Mouse (Mus musculus) heart, postnatal 4 days (tissue): ENCODE results near the gene Cep104. TPM values are rescaled to one million over a fixed set of nuclear protein-coding genes. Genes with fewer than 3 reads are reported as not detected.

ENCODE experiments used
- DNase-seq: peaks from one replicate; pipeline ENCODE4 v3.0.0; 2021
- total RNA-seq, 2 experiments: library from RNA; stranded (reverse); gene quantifications; 2 replicates each; pipeline ENCODE4 v1.2.3; 2021

The Cep104 gene
- total RNA-seq, 2 experiments from 2014 or later: 24.1 to 26.4 TPM

- DNase-seq: no peak
Observed at GRCm38 (mm10) chr4:153993505-153993904, 18.5 kb downstream of the Cep104 start.

- DNase-seq: no peak
Observed at GRCm38 (mm10) chr4:154005488-154005887, 30.5 kb downstream of the Cep104 start.

GRCm38 (mm10) chr4:154006264-154006663 is 31.3 kb downstream of the Cep104 start:
- no peak for DNase-seq

- DNase-seq: no peak
Observed at GRCm38 (mm10) chr4:154007759-154008158, 32.8 kb downstream of the Cep104 start.

GRCm38 (mm10) chr4:154010907-154011645 is 36.1 kb downstream of the Cep104 start:
- DNase-seq: no peak

- peak; percentile 84 for DNase-seq
Observed at GRCm38 (mm10) chr4:154011646-154012089, 36.7 kb downstream of the Cep104 start, which contains the start of gene Lrrc47. Lrrc47 (plus strand) TSS chr4:154011731.

- peak; percentile 39 for DNase-seq
Observed at GRCm38 (mm10) chr4:154012132-154012882, 37.3 kb downstream of the Cep104 start.

- no peak for DNase-seq
Observed at GRCm38 (mm10) chr4:154015476-154015875, 40.5 kb downstream of the Cep104 start.

GRCm38 (mm10) chr4:154019571-154019970 is 44.6 kb downstream of the Cep104 start:
- peak; percentile 61 for DNase-seq

GRCm38 (mm10) chr4:154021432-154021831 is 46.4 kb downstream of the Cep104 start:
- DNase-seq: peak; percentile 35

GRCm38 (mm10) chr4:154022407-154022806 is 47.4 kb downstream of the Cep104 start:
- DNase-seq: peak; percentile 44

GRCm38 (mm10) chr4:154022844-154023243 is 47.9 kb downstream of the Cep104 start:
- no peak for DNase-seq

GRCm38 (mm10) chr4:154023754-154024601 is 49.0 kb downstream of the Cep104 start:
- peak; percentile 27 for DNase-seq

GRCm38 (mm10) chr4:154024729-154025521 is 49.9 kb downstream of the Cep104 start:
- no peak for DNase-seq

GRCm38 (mm10) chr4:154025641-154026440 is 50.8 kb downstream of the Cep104 start, which contains the start of gene Smim1:
Smim1 (minus strand) TSS chr4:154026230.
- peak; percentile 77 for DNase-seq

- no peak for DNase-seq
Observed at GRCm38 (mm10) chr4:154026441-154026761, 51.4 kb downstream of the Cep104 start.

- no peak for DNase-seq
Observed at GRCm38 (mm10) chr4:154028066-154028465, 53.1 kb downstream of the Cep104 start.

- no peak for DNase-seq
Observed at GRCm38 (mm10) chr4:154028646-154029045, 53.7 kb downstream of the Cep104 start.

- no peak for DNase-seq
Observed at GRCm38 (mm10) chr4:154037123-154037522, 62.1 kb downstream of the Cep104 start.

GRCm38 (mm10) chr4:154042577-154042976 is 67.6 kb downstream of the Cep104 start, which contains the start of gene Ccdc27:
Ccdc27 (minus strand) TSS chr4:154042677.
- DNase-seq: no peak

- no peak for DNase-seq
Observed at GRCm38 (mm10) chr4:154045837-154046236, 70.8 kb downstream of the Cep104 start.
